Comparison of ENCODE assay signal across 8 mouse cellular contexts in the genomic region with DNA sequence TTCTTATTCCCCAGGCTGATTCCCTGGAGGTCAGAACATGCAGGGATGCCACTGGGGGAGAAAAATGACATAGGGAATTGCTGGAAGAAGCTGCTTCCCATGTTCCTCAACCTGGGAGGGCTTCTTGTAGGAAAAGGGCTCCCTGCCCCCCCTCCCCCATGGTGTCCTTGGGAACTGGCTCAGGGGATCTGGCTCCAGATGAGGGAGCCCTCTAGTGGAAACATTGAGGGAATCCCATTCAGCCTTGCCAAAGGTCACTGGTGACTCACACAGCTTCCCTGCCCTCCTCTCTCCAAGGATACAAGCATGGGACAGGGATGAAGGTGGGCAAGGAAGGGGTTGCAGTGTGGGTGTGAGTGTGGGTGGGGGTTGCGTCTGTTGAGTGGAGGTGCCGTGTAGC. TPM values are rescaled to one million over a fixed set of nuclear protein-coding genes. Genes with fewer than 3 reads are reported as not detected.
A peak's percentile ranks its signal among the peaks of the same experiment; 100 is the strongest.
DNase-seq lines count a peak whose midpoint lies in the region; ATAC-seq and TF ChIP-seq lines count a peak whose summit lies in the region.

No protein-coding gene starts in this region.

- DNase-seq in cerebellum, adult 8-10 months, result peak; percentile 7
- peak; percentile 30 for DNase-seq in liver, adult 2 months (ENCODE audit: extremely low read depth, low read depth, low spot score)
- DNase-seq in kidney, postnatal 10 days, result peak; percentile 51
- DNase-seq in spleen, postnatal 14 days (ENCODE audit: low spot score in 2 of 2), result no peak

- no peak overlapping the region for H3K9ac ChIP-seq in liver, adult 2 months (ENCODE audit: low read depth, low read length)
- H3K9ac ChIP-seq in liver, embryonic 12.5 days, result no peak overlapping the region
- H3K9ac ChIP-seq in midbrain, embryonic 16.5 days (ENCODE audit: low read depth, low read length), result no peak overlapping the region

- H3K4me1 ChIP-seq in liver, adult 2 months (ENCODE audit: control insufficient read depth, insufficient read depth, low read length), result no peaks in the 10 kb centered on the region
- H3K4me1 ChIP-seq in liver, embryonic 12.5 days, result no peaks in the 10 kb centered on the region
- no peaks in the 10 kb centered on the region for H3K4me1 ChIP-seq in bone marrow macrophage, adult 2 months (ENCODE audit: control insufficient read depth, insufficient read depth, low read length)
- H3K4me1 ChIP-seq in midbrain, embryonic 16.5 days (ENCODE audit: control insufficient read depth, insufficient read depth, low read length), result no peaks in the 10 kb centered on the region

- H3K79me2 ChIP-seq in liver, adult 2 months (ENCODE audit: control insufficient read depth, insufficient read depth, low read length), result no peaks in the 10 kb centered on the region

- no peak for TF ChIP-seq POLR2A in liver, adult 2 months (IDR thresholded peaks at IDR 0.05; ENCODE audit: extremely low read depth, insufficient read depth, low read length)
- TF ChIP-seq POLR2A in bone marrow macrophage, adult 2 months (IDR thresholded peaks at IDR 0.05; ENCODE audit: borderline replicate concordance, low read depth, low read length), result no peak

- H3K27ac ChIP-seq in liver, adult 2 months (replicated peaks; ENCODE audit: insufficient read depth, low read depth, low read length), result no peak overlapping the region
- H3K27ac ChIP-seq in liver, embryonic 12.5 days, result no peak overlapping the region
- H3K27ac ChIP-seq in bone marrow macrophage, adult 2 months (ENCODE audit: insufficient read depth, low read depth, low read length), result no peak overlapping the region
- H3K27ac ChIP-seq in midbrain, embryonic 16.5 days (ENCODE audit: low read length), result no peak overlapping the region

- no peaks in the 10 kb centered on the region for H3K9me3 ChIP-seq in liver, embryonic 12.5 days (replicated peaks)
- no peaks in the 10 kb centered on the region for H3K9me3 ChIP-seq in midbrain, embryonic 16.5 days (replicated peaks; ENCODE audit: control insufficient read depth, low read length, poor library complexity, severe bottlenecking)

- no peaks in the 10 kb centered on the region for H3K36me3 ChIP-seq in liver, adult 2 months (ENCODE audit: control insufficient read depth, insufficient read depth, low read length)
- H3K36me3 ChIP-seq in liver, embryonic 12.5 days, result no peaks in the 10 kb centered on the region
- no peaks in the 10 kb centered on the region for H3K36me3 ChIP-seq in midbrain, embryonic 16.5 days (ENCODE audit: control insufficient read depth, insufficient read depth, low read length)

- H3K4me2 ChIP-seq in liver, embryonic 12.5 days, result no peak overlapping the region
- no peak overlapping the region for H3K4me2 ChIP-seq in midbrain, embryonic 16.5 days (ENCODE audit: low read length)

- H3K4me3 ChIP-seq in liver, adult 2 months (ENCODE audit: insufficient read depth, low read depth, low read length), result no peak overlapping the region
- no peak overlapping the region for H3K4me3 ChIP-seq in liver, embryonic 12.5 days
- H3K4me3 ChIP-seq in bone marrow macrophage, adult 2 months (ENCODE audit: insufficient read depth, low read length), result no peak overlapping the region
- H3K4me3 ChIP-seq in midbrain, embryonic 16.5 days (ENCODE audit: low read depth, low read length), result no peak overlapping the region

- ATAC-seq in cerebellum, adult (ENCODE audit: insufficient number of reproducible peaks, low FRiP score, low TSS enrichment), result no peak
- ATAC-seq in liver, embryonic 12.5 days, result no peak
- ATAC-seq in midbrain, embryonic 16.5 days, result no peak

- H3K27me3 ChIP-seq in liver, adult 2 months (ENCODE audit: control insufficient read depth, insufficient read depth, low read length), result no peaks in the 10 kb centered on the region
- H3K27me3 ChIP-seq in liver, embryonic 12.5 days (replicated peaks), result no peaks in the 10 kb centered on the region
- no peaks in the 10 kb centered on the region for H3K27me3 ChIP-seq in midbrain, embryonic 16.5 days (ENCODE audit: control insufficient read depth, insufficient read depth, low read depth, low read length)

- peak; percentile 58 for TF ChIP-seq CTCF in liver, adult 2 months (IDR thresholded peaks at IDR 0.05; ENCODE audit: low read depth, low read length)
- peak; percentile 60; the same call in 1 of the 2 replicates for TF ChIP-seq CTCF in bone marrow macrophage, adult 2 months (IDR thresholded peaks at IDR 0.05; ENCODE audit: low read depth, low read length)

- WGBS in liver, adult 2 months, result 76% methylated on average over 2 of the region's 2 CpGs
- WGBS in liver, embryonic 12.5 days (ENCODE audit: insufficient replicate concordance), result 75% methylated on average over 2 of the region's 2 CpGs
- 80% methylated on average over 2 of the region's 2 CpGs for WGBS in midbrain, embryonic 16.5 days

RNA-seq across cellular contexts. Expression of gene Krt83, which starts 5.9 kb away (rescaled TPM):
- not detected in 2 replicates for total RNA-seq in liver, adult 2 months (2014; rRNA removed)
- not detected in 2 replicates for polyA plus RNA-seq in liver, adult 2 months (2012; rRNA removed)
- not detected in 2 replicates for polyA plus RNA-seq in liver, embryonic 12.5 days (2016; fragmentation: Nextera tagmentation; extraction: Ambion mirVana)
- polyA plus RNA-seq in bone marrow macrophage, adult 2 months (2012; ENCODE audit: insufficient read depth, insufficient read length, missing spikeins), result not detected in 2 replicates
- not detected in 2 replicates for polyA plus RNA-seq in midbrain, embryonic 16.5 days (2015; fragmentation: Nextera tagmentation; extraction: Ambion mirVana)

RNA-seq across cellular contexts. Expression of gene Gm49425, which starts 19.9 kb away (rescaled TPM):
- not detected in 2 replicates for total RNA-seq in liver, adult 2 months (2014; rRNA removed)
- not detected in 2 replicates for polyA plus RNA-seq in liver, adult 2 months (2012; rRNA removed)
- polyA plus RNA-seq in liver, embryonic 12.5 days (2016; fragmentation: Nextera tagmentation; extraction: Ambion mirVana), result not detected in 2 replicates
- polyA plus RNA-seq in bone marrow macrophage, adult 2 months (2012; ENCODE audit: insufficient read depth, insufficient read length, missing spikeins), result not detected in 2 replicates
- polyA plus RNA-seq in midbrain, embryonic 16.5 days (2015; fragmentation: Nextera tagmentation; extraction: Ambion mirVana), result not detected in 2 replicates

RNA-seq across cellular contexts. Expression of gene Krt86, which starts 23.9 kb away (rescaled TPM):
- total RNA-seq in liver, adult 2 months (2014; rRNA removed), result not detected in 2 replicates
- not detected in 2 replicates for polyA plus RNA-seq in liver, adult 2 months (2012; rRNA removed)
- not detected in 2 replicates for polyA plus RNA-seq in liver, embryonic 12.5 days (2016; fragmentation: Nextera tagmentation; extraction: Ambion mirVana)
- not detected in 2 replicates for polyA plus RNA-seq in bone marrow macrophage, adult 2 months (2012; ENCODE audit: insufficient read depth, insufficient read length, missing spikeins)
- polyA plus RNA-seq in midbrain, embryonic 16.5 days (2015; fragmentation: Nextera tagmentation; extraction: Ambion mirVana), result 0.10 TPM in 1 of 2 replicates, not detected in the other

RNA-seq across cellular contexts. Expression of gene Krt81, which starts 33.6 kb away (rescaled TPM):
- total RNA-seq in liver, adult 2 months (2014; rRNA removed), result not detected in 2 replicates
- polyA plus RNA-seq in liver, adult 2 months (2012; rRNA removed), result not detected in 2 replicates
- not detected in 2 replicates for polyA plus RNA-seq in liver, embryonic 12.5 days (2016; fragmentation: Nextera tagmentation; extraction: Ambion mirVana)
- not detected in 2 replicates for polyA plus RNA-seq in bone marrow macrophage, adult 2 months (2012; ENCODE audit: insufficient read depth, insufficient read length, missing spikeins)
- 0.28 TPM in 1 of 2 replicates, not detected in the other for polyA plus RNA-seq in midbrain, embryonic 16.5 days (2015; fragmentation: Nextera tagmentation; extraction: Ambion mirVana)

RNA-seq across cellular contexts. Expression of gene Krt84, which starts 35.4 kb away (rescaled TPM):
- not detected in 2 replicates for total RNA-seq in liver, adult 2 months (2014; rRNA removed)
- not detected in 2 replicates for polyA plus RNA-seq in liver, adult 2 months (2012; rRNA removed)
- not detected in 2 replicates for polyA plus RNA-seq in liver, embryonic 12.5 days (2016; fragmentation: Nextera tagmentation; extraction: Ambion mirVana)
- not detected in 2 replicates for polyA plus RNA-seq in bone marrow macrophage, adult 2 months (2012; ENCODE audit: insufficient read depth, insufficient read length, missing spikeins)
- not detected in 2 replicates for polyA plus RNA-seq in midbrain, embryonic 16.5 days (2015; fragmentation: Nextera tagmentation; extraction: Ambion mirVana)

Comparison
In these comparisons a context has a peak if more than half of its experiments do, and no peak if none do; other contexts are left out.
1. DNase-seq: peak in cerebellum, adult 8-10 months (single experiment), liver, adult 2 months (single experiment) and kidney, postnatal 10 days (single experiment); none in spleen, postnatal 14 days (0 of 2).